Mouse (Mus musculus) stomach, postnatal 0 days (tissue): ENCODE measurements around the gene Gp1bb.

ENCODE experiments used
- CTCF ChIP-seq: IDR thresholded peaks from 2 replicates; pipeline ENCODE4 v1.5.1; 2016; ENCODE audit warnings: antibody characterized with exemption, low read depth, mild to moderate bottlenecking, moderate library complexity
- EP300 ChIP-seq: optimal IDR thresholded peaks from 2 replicates; pipeline ENCODE3; 2016; ENCODE audit warnings: antibody characterized with exemption

GRCm38 (mm10) chr16:18655372-18656098, 33.3 kb upstream of the Gp1bb start:
- no peak for TF ChIP-seq CTCF
- no peak for TF ChIP-seq EP300
